Mouse (Mus musculus): ENCODE measurements around the gene Cdc6. TPM values are rescaled to one million over a fixed set of nuclear protein-coding genes. Genes with fewer than 3 reads are reported as not detected.
"Not testable (repeated sequence)": the region's sequence is repeated elsewhere in the genome, so short reads cannot be mapped to it uniquely, and the experiment has no call there.

Gene Cdc6
- total RNA-seq, 2 experiments from 2014 or later: 0.13 to 0.56 TPM

GRCm38 (mm10) chr11:98909654-98910053 lies 2.1 kb downstream of the Cdc6 start:
- DNase-seq: no peak

GRCm38 (mm10) chr11:98910415-98910814 lies 2.8 kb downstream of the Cdc6 start:
- no peak for DNase-seq

GRCm38 (mm10) chr11:98911498-98911897 lies 3.9 kb downstream of the Cdc6 start:
- DNase-seq: no peak

GRCm38 (mm10) chr11:98914196-98914595 lies 6.6 kb downstream of the Cdc6 start:
- DNase-seq: no peak

- DNase-seq: not testable (repeated sequence)
Observed at GRCm38 (mm10) chr11:98916376-98916775, 8.8 kb downstream of the Cdc6 start.

- no peak for DNase-seq
Observed at GRCm38 (mm10) chr11:98917428-98918005, 9.9 kb downstream of the Cdc6 start.

- no peak for DNase-seq
Observed at GRCm38 (mm10) chr11:98918231-98918630, 10.6 kb downstream of the Cdc6 start.

- DNase-seq: no peak
Observed at GRCm38 (mm10) chr11:98919009-98919408, 11.4 kb downstream of the Cdc6 start.

GRCm38 (mm10) chr11:98921813-98922212 lies 14.2 kb downstream of the Cdc6 start:
- not testable (repeated sequence) for DNase-seq

GRCm38 (mm10) chr11:98922307-98922706 lies 14.7 kb downstream of the Cdc6 start:
- not testable (repeated sequence) for DNase-seq

- peak; percentile 62 for DNase-seq
Observed at GRCm38 (mm10) chr11:98922851-98923711, 15.5 kb downstream of the Cdc6 start.

GRCm38 (mm10) chr11:98924633-98925175 lies 17.1 kb downstream of the Cdc6 start:
- no peak for DNase-seq

GRCm38 (mm10) chr11:98925265-98925721 lies 17.7 kb downstream of the Cdc6 start:
- DNase-seq: no peak

GRCm38 (mm10) chr11:98925868-98926311 lies 18.3 kb downstream of the Cdc6 start:
- DNase-seq: no peak

GRCm38 (mm10) chr11:98926553-98926952 lies 19.0 kb downstream of the Cdc6 start:
- DNase-seq: no peak

GRCm38 (mm10) chr11:98927438-98928076 lies 20.0 kb downstream of the Cdc6 start, which contains the start of gene Rara:
TSS of gene Rara (plus strand) at chr11:98927818.
- DNase-seq: no peak

- no peak for DNase-seq
Observed at GRCm38 (mm10) chr11:98928186-98928893, 20.7 kb downstream of the Cdc6 start.

- DNase-seq: no peak
Observed at GRCm38 (mm10) chr11:98929503-98929902, 21.9 kb downstream of the Cdc6 start.

GRCm38 (mm10) chr11:98930127-98930601 lies 22.6 kb downstream of the Cdc6 start:
- DNase-seq: peak; percentile 7

GRCm38 (mm10) chr11:98930773-98931512 lies 23.3 kb downstream of the Cdc6 start:
- peak; percentile 50 for DNase-seq
